Mouse (Mus musculus) embryonic facial prominence, embryonic 11.5 days (tissue): ENCODE data around the gene Stk39. TPM values are rescaled to one million over a fixed set of nuclear protein-coding genes. Genes with fewer than 3 reads are reported as not detected.

Source experiments
- ATAC-seq: fragments of 200-750 bp; cut with Nextera tagmentation; replicated peaks from 2 replicates; pipeline ENCODE4 v1.8.0; 2017; ENCODE audit warnings: low read depth; ENCODE audit not compliant: insufficient number of reproducible peaks, low FRiP score, low TSS enrichment
- DNase-seq: peaks from one replicate; pipeline ENCODE4 v3.0.0-alpha.2; 2015; ENCODE audit warnings: low spot score
- H3K27ac ChIP-seq: fragments of 300-500 bp; sonication (generic); replicated peaks from 2 replicates; pipeline ENCODE4 v1.5.1; 2014; ENCODE audit warnings: mild to moderate bottlenecking, low read depth, low read length, control low read depth
- H3K27me3 ChIP-seq: fragments of 300-500 bp; sonication (generic); 2 replicates; pipeline ENCODE4 v1.6.1; 2014; ENCODE audit warnings: mild to moderate bottlenecking, low read length, moderate library complexity, mixed read lengths; ENCODE audit not compliant: control insufficient read depth, insufficient read depth
- H3K36me3 ChIP-seq: fragments of 300-500 bp; sonication (generic); replicated peaks from 2 replicates; pipeline ENCODE4 v1.6.1; 2014; ENCODE audit warnings: low read depth, mild to moderate bottlenecking, low read length, moderate library complexity, mixed read lengths; ENCODE audit not compliant: control insufficient read depth, insufficient read depth
- H3K4me1 ChIP-seq: fragments of 300-500 bp; sonication (generic); 2 replicates; pipeline ENCODE4 v1.6.1; 2014; ENCODE audit warnings: low read length, mixed read lengths; ENCODE audit not compliant: control insufficient read depth, insufficient read depth
- H3K4me2 ChIP-seq: fragments of 300-500 bp; sonication (generic); 2 replicates; pipeline ENCODE4 v1.6.1; 2014; ENCODE audit warnings: low read depth, mild to moderate bottlenecking, control low read depth, low read length, moderate library complexity
- H3K4me3 ChIP-seq: fragments of 300-500 bp; sonication (generic); 2 replicates; pipeline ENCODE4 v1.5.1; 2014; ENCODE audit warnings: low read depth, low read length, control low read depth
- H3K9ac ChIP-seq: fragments of 300-500 bp; sonication (generic); replicated peaks from 2 replicates; pipeline ENCODE4 v1.6.1; 2014; ENCODE audit warnings: mild to moderate bottlenecking, control low read depth, low read length
- H3K9me3 ChIP-seq: fragments of 300-500 bp; sonication (generic); replicated peaks from 2 replicates; pipeline ENCODE4 v1.6.1; 2016; ENCODE audit warnings: mild to moderate bottlenecking, low read length, inconsistent platforms, mixed read lengths; ENCODE audit not compliant: control insufficient read depth
- WGBS: fragments of 180-500 bp; shearing (Covaris S2); extraction: QIAGEN DNeasy Blood & Tissue Kit; methylation state at CpG from one replicate; pipeline ENCODE4 v1.1.7; 2014; 5-methylcytosine and 5-hydroxymethylcytosine counted together
- polyA plus RNA-seq: library from polyadenylated mRNA; unstranded; fragments of >200 nt; fragmentation: Nextera tagmentation; extraction: Ambion mirVana; gene quantifications from 2 replicates; pipeline ENCODE4 v1.2.1, GENCODE M21; 2014

The Stk39 gene
- polyA plus RNA-seq, 1 experiment from 2014 or later: 26.9 TPM

DNA sequence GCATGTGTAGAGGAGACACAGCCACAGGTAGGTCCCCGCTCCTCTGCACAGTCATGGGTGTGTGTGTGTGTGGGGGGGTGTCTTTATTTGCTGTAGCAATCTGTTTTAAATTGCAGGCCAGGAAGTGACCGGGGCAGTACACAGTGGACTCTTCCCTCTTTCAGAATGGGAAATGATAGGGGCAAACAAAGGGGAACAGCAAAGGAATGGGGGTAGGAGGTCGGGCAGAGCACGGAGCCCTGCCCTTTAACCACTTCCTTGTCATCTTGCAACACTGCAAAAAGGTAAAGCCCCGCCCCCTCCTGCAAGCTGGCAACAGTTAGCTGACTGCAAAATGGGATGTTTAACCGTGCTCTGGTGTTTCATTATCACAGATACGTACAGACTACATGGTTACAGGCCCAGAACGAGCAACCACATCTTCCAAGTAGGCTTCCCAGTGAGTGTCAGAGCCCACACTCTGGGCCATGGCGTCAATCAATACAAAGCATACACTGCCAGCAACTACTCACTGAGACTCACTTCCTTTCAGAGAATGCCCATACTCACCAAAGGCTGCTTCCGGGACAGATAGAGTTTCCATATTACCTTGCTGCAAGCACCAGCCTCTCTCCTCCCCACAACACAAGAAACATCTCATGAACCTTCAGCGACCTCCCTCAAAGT, 89.5 kb downstream of the Stk39 start:
- H3K4me1 ChIP-seq: no peaks in the 10 kb centered on the region
- H3K9me3 ChIP-seq: no peaks in the 10 kb centered on the region
- H3K27me3 ChIP-seq: no peaks in the 10 kb centered on the region
- H3K4me3 ChIP-seq: no peak overlapping the region
- no peak for ATAC-seq
- no peak overlapping the region for H3K9ac ChIP-seq
- DNase-seq: no peak
- WGBS: 47% methylated on average over 11 of the region's 11 CpGs
- H3K4me2 ChIP-seq: no peak overlapping the region
- H3K36me3 ChIP-seq: no peaks in the 10 kb centered on the region
- no peak overlapping the region for H3K27ac ChIP-seq

DNA sequence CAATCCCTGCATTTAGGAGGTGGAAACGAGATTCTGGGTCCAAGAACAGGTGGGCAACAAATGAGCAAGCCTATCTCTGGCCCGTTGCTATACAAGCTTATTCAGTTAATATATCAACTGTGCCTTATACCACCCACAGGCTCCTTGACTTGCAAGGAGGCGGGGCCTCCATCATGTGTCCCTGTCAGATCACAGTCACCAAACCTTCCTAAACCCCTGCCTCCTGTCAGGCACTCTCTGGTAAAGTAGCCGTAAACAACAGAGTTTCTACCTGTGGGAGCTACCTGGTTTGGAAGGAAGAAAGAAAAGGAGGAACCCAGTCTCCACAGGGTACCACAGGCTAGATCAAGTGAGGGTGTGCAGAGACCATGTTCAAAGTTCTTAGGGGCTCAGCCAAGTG, 90.2 kb downstream of the Stk39 start:
- Histone ChIP-seq H3K9me3 (no peaks in the 10 kb centered on the region), H3K27me3 (no peaks in the 10 kb centered on the region), H3K4me2 (no peak overlapping the region), H3K9ac (no peak overlapping the region), H3K4me3 (no peak overlapping the region), H3K27ac (no peak overlapping the region), H3K4me1 (no peaks in the 10 kb centered on the region), H3K36me3 (no peaks in the 10 kb centered on the region)
- WGBS: 81% methylated on average over 4 of the region's 4 CpGs
- ATAC-seq (no peak), DNase-seq (no peak)

DNA sequence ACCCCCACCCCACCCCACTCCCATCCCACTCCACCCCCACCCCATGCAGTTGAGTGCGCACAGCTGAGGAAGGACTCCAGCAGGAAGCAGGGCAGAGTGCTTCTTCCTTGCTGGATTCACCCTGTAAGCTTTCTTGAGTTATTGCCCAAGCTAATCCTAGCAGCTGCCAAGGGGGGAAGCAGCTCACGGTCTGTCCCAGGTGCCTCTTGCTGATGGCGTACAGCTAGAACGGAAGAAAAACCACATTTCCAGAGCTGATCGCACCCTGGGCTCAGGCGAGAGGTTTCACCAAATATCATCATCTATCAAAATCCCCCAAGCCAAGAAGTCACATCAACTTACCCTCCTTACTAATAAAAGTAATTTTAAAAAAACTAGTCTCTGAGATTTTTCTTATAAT, 90.9 kb downstream of the Stk39 start:
- WGBS: 67% methylated on average over 6 of the region's 6 CpGs
- no peak overlapping the region for H3K27ac ChIP-seq
- ATAC-seq (no peak), DNase-seq (no peak)
- H3K9me3 ChIP-seq: no peaks in the 10 kb centered on the region
- no peaks in the 10 kb centered on the region for H3K27me3 ChIP-seq
- no peaks in the 10 kb centered on the region for H3K4me1 ChIP-seq
- no peak overlapping the region for H3K9ac ChIP-seq
- no peak overlapping the region for H3K4me3 ChIP-seq
- no peak overlapping the region for H3K4me2 ChIP-seq
- H3K36me3 ChIP-seq: no peaks in the 10 kb centered on the region

DNA sequence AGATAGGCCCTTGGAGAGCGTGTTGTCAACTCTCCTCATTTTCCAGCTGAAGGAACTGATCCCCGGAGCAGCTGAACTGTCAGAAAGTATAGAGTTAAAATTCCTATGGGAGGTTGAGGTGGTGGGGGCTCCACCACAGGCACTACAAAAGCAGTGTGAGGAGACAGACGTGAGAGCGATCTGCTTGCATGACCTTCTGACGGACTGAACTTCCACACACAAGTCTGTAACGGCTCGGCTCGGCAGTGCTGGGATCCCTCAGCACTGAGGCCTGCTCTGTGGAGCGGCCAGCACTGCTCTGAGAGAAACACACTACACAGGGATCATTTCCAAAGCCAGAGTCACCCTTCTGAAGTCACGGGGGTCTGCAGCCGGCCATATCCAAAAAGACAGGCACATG, 92.4 kb downstream of the Stk39 start:
- H3K36me3 ChIP-seq: no peaks in the 10 kb centered on the region
- H3K27ac ChIP-seq: no peak overlapping the region
- no peak overlapping the region for H3K4me3 ChIP-seq
- no peak overlapping the region for H3K9ac ChIP-seq
- H3K27me3 ChIP-seq: no peaks in the 10 kb centered on the region
- H3K4me2 ChIP-seq: no peak overlapping the region
- DNase-seq: no peak
- no peaks in the 10 kb centered on the region for H3K9me3 ChIP-seq
- no peak; the same call in 1 of the 2 replicates for ATAC-seq
- WGBS: 37% methylated on average over 11 of the region's 11 CpGs
- no peaks in the 10 kb centered on the region for H3K4me1 ChIP-seq

DNA sequence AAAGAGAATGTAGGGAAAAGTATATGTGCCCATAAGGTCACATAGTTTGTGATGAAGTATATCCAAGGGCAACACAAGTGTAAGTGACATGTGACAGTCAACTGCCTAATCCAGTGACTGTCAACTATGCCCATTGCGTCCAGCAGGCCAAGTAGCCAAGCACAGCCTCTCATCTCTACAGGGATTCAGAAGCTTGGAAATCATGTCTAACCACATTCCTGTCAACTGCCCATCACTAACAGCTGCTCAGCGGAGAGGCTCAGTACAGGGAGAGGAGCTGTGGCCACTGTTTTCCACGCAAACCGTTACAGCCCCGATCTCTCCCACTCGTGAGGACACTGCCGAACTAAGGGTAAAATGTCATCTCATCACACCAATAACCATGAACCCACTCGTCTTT, 93.7 kb downstream of the Stk39 start:
- WGBS: 78% methylated on average over 8 of the region's 8 CpGs

DNA sequence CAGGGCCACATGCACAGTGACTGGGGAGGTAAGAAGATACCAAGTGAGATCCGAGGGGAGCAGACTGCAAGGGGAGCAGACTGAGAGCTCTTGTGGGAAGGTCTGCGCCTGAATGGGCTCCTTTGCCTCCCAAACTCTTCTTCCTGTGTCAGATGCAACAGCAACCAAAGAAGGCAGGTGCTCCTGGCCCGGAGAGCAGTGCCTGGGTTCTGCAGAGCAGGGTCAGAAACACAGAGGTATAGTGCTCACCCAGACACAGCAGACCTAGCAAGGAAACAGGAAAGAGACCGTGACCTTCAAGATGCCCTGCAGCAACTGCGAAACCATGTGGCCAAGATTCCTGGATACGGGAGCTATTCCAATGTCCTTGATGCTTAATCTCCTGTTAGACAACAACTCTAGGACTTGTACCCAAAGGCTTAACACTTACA, 94.8 kb downstream of the Stk39 start:
- 62% methylated on average over 6 of the region's 6 CpGs for WGBS
- Histone ChIP-seq H3K27ac (no peak overlapping the region), H3K4me1 (no peaks in the 10 kb centered on the region), H3K9me3 (no peaks in the 10 kb centered on the region), H3K27me3 (no peaks in the 10 kb centered on the region), H3K4me2 (no peak overlapping the region), H3K9ac (no peak overlapping the region), H3K36me3 (no peaks in the 10 kb centered on the region), H3K4me3 (no peak overlapping the region)
- no peak for ATAC-seq
- no peak for DNase-seq

More for the DNA sequence above, 93.7 kb downstream of the Stk39 start:
- Histone ChIP-seq H3K27me3 (no peaks in the 10 kb centered on the region), H3K4me3 (no peak overlapping the region), H3K4me1 (no peaks in the 10 kb centered on the region), H3K4me2 (no peak overlapping the region), H3K36me3 (no peaks in the 10 kb centered on the region), H3K9me3 (no peaks in the 10 kb centered on the region), H3K27ac (no peak overlapping the region), H3K9ac (no peak overlapping the region)
- ATAC-seq (no peak), DNase-seq (no peak)

DNA sequence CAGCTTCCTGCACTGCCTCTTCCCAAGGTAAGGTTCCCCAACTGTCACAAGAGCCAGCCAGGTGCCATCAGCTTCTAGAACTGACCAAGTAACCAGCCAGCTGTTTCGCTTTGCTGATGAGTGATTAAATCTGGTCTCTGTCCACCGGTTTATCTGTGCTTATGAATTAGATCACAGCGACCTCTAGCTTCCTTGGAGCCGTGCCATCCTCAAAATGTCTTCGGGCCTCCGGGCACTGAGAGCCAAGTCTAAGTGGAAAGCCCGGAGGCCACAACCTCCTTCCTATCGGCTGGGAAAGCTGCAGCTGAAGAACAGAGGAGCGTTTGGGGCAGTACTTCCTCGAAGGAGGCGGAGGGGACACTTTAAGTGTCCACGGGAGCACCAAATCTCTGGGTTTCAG, 95.4 kb downstream of the Stk39 start:
- no peak for DNase-seq
- no peak for ATAC-seq
- Histone ChIP-seq H3K4me2 (no peak overlapping the region), H3K27ac (no peak overlapping the region), H3K4me3 (no peak overlapping the region), H3K9me3 (no peaks in the 10 kb centered on the region), H3K36me3 (no peaks in the 10 kb centered on the region), H3K4me1 (no peaks in the 10 kb centered on the region), H3K27me3 (no peaks in the 10 kb centered on the region), H3K9ac (no peak overlapping the region)
- WGBS: 82% methylated on average over 12 of the region's 12 CpGs

DNA sequence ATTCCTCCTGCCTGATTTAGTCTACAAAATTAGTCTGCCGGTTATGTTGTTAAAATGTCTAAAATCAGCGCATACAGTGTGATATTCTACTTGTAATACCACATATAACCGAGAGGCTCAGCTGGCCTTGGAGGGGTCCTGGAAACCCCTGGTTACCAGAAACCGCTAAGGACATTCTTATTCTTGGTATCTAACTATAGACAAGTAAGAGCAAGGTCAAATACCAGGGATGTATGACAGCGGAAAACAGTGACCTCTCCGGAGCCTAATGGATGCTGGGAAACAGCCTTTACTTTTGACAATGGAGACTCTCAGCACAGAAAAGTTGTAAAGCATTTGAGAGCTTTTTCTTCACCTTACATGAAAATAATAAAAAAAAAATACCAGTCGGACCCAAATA, 97.9 kb downstream of the Stk39 start:
- no peaks in the 10 kb centered on the region for H3K36me3 ChIP-seq
- no peak overlapping the region for H3K9ac ChIP-seq
- H3K4me1 ChIP-seq: no peaks in the 10 kb centered on the region
- no peak overlapping the region for H3K4me3 ChIP-seq
- H3K4me2 ChIP-seq: no peak overlapping the region
- H3K27ac ChIP-seq: no peak overlapping the region
- no peaks in the 10 kb centered on the region for H3K27me3 ChIP-seq
- no peak for ATAC-seq
- DNase-seq: no peak
- WGBS: 81% methylated on average over 7 of the region's 7 CpGs
- no peaks in the 10 kb centered on the region for H3K9me3 ChIP-seq
